Mouse (Mus musculus): Measurements from ENCODE around the gene Eml6. TPM values are rescaled to one million over a fixed set of nuclear protein-coding genes. Genes with fewer than 3 reads are reported as not detected.
"Not testable (repeated sequence)": the region's sequence is repeated elsewhere in the genome, so short reads cannot be mapped to it uniquely, and the experiment has no call there.

The Eml6 gene
- polyA plus RNA-seq, 1 experiment from 2014 or later, result 0.99 TPM

DNA sequence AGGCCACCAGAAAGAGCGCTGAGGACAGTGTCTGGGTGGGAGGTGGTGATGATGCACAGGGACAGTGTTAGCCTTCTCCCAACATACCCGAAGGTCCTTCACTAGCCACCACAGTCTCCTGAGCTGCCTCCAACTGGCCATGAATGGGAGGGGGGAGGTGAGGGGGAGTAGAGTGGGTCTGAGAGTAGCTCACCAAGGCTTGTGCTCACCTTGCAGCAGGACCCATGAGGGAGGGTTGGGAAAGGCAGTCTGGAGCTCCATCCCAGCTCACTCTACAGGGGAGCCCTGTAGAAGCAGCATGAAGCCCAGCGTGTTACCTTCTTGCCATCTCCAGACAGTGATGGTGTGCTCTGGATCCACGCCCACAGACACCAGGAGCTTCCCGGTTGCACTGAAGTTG is 267.2 kb downstream of the Eml6 start:
- no peak overlapping the region for H3K4me3 ChIP-seq (replicated peaks)
- H3K27ac ChIP-seq, result no peak overlapping the region
- no peak overlapping the region for H3K4me2 ChIP-seq
- no peaks in the 10 kb centered on the region for H3K4me1 ChIP-seq
- no peaks in the 10 kb centered on the region for H3K27me3 ChIP-seq
- peak; percentile 60; the same call in 1 of the 2 replicates for ATAC-seq (replicated peaks; ENCODE audit: low FRiP score)
- 82% methylated on average over 5 of the region's 5 CpGs for WGBS
- no peaks in the 10 kb centered on the region for H3K36me3 ChIP-seq
- no peaks in the 10 kb centered on the region for H3K9me3 ChIP-seq (replicated peaks)
- H3K9ac ChIP-seq, result no peak overlapping the region

DNA sequence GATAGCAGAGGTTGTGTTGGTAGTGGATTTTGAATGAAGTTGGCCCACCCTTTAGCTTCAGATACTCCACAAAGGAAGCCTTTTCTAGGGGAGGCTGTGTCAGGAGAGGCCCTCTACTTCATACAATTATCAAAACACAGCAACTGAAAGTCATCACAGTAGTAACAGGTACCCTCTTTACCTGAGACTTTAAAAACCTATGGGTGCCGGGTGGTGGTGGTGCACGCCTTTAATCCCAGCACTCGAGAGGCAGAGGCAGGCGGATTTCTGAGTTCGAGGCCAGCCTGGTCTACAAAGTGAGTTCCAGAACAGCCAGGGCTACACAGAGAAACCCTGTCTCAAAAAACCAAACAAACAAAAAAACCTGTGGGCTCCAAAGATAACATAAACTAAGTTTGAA is 269.8 kb downstream of the Eml6 start:
- H3K4me3 ChIP-seq (replicated peaks); H3K27me3 ChIP-seq; ATAC-seq (replicated peaks; ENCODE audit: low FRiP score); H3K9ac ChIP-seq; H3K9me3 ChIP-seq (replicated peaks); H3K27ac ChIP-seq; H3K36me3 ChIP-seq; H3K4me2 ChIP-seq: not testable (repeated sequence)
- WGBS, result 97% methylated on average over 5 of the region's 5 CpGs
- 0 out of 2 replicates have a peak, but pooled peaks cover 11% of the 10 kb centered on the region for H3K4me1 ChIP-seq

DNA sequence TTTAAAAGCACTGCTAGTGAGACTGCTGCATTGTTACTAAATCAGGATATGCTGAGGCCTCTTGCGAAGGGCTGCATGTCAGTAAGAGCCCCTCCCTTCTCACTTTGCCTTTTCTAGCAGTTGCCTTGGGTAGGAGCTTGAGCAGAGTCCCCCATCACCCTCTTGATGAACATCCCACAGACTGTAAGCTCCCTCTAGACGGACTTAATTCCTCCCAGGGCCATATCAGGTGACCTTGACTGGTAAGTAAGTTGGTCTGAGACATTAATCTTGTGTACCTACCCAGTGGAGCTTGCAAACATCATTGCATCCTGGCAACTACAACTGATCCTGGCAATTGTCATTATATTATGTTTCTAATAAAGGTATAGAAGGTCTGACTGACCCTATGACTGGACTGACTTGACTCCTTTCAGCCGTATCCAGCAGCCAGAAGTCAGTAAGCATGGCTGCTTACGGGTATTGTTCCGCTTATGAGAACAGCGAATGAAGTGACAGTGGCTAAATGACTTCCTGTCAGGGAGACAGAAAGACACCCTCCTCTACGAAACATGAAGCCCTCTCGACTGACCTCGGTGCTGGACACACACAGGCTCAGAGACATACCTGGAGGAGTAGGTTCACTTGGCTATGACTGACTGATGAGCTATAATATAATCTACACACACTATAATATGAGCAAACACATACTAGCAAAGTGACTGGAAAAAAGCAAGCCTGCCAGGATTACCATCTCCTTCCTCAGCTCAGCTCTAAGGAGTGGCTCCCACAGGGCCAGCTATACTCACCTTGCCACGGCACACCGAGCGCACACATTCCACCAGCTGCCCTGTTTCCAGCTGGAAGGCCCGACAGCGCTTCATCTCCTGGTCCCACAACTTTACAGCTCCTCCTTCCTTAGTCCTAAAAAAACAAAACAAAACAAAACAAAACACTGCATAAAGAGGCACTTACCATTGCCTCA is 273.9 kb downstream of the Eml6 start:
- Histone ChIP-seq H3K27ac (peak overlapping the region; percentile 45; the same call in 1 of the 2 replicates), H3K4me2 (no peak overlapping the region), H3K36me3 (peaks cover 12% of the 10 kb centered on the region; the same call in 1 of the 2 replicates), H3K4me3 (replicated peaks) (no peak overlapping the region), H3K9me3 (replicated peaks) (no peaks in the 10 kb centered on the region), H3K9ac (no peak overlapping the region), H3K4me1 (0 out of 2 replicates have a peak, but pooled peaks cover 11% of the 10 kb centered on the region), H3K27me3 (no peaks in the 10 kb centered on the region)
- ATAC-seq (replicated peaks; ENCODE audit: low FRiP score), result peak; percentile 81
- 50% methylated on average over 14 of the region's 14 CpGs for WGBS

DNA sequence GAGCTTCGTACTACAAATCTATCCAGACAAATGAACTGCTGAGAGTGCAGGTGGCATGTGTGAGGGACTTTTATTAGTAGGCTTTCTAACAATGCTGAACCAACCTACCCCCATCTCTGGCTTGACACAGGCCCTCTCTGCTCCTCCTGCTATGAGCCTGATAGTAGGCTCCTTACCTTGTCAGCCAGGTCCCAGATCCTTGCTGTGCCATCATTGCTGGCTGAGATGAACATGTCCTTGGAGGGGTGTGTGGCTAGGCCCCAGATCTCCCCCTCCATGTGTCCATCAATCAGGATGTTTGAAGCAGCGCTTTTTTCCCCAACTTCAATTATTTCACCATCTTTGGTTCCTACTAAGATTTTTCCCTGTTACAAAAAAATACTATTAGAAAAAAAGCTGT is 274.8 kb downstream of the Eml6 start:
- 92% methylated on average over 2 of the region's 2 CpGs for WGBS
- no peaks in the 10 kb centered on the region for H3K27me3 ChIP-seq
- no peak overlapping the region for H3K27ac ChIP-seq
- H3K9me3 ChIP-seq (replicated peaks), result no peaks in the 10 kb centered on the region
- no peak overlapping the region for H3K9ac ChIP-seq
- peaks cover 21% of the 10 kb centered on the region for H3K36me3 ChIP-seq
- H3K4me3 ChIP-seq (replicated peaks), result no peak overlapping the region
- 0 out of 2 replicates have a peak, but pooled peaks cover 11% of the 10 kb centered on the region for H3K4me1 ChIP-seq
- no peak for ATAC-seq (replicated peaks; ENCODE audit: low FRiP score)
- H3K4me2 ChIP-seq, result no peak overlapping the region

DNA sequence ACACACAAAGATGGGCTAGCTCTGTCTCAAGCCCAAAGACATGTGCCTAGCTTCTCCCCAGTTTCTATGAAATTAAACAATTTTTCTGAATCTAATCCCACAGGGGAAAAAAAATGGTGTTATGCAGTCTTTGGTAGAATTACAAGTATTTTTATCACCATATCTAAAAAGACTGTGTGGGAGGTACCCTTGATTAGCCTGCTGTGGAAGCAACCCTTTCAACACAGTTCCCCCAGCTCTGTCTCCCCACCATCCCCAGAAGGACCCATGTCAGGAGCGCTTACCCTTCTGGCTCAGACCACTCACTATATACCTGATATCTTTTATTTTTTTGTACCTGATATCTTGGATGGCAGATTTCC is 276.4 kb downstream of the Eml6 start:
- Histone ChIP-seq H3K4me2 (no peak overlapping the region), H3K36me3 (peaks cover 36% of the 10 kb centered on the region), H3K27ac (no peak overlapping the region), H3K9ac (no peak overlapping the region), H3K4me1 (0 out of 2 replicates have a peak, but pooled peaks cover 11% of the 10 kb centered on the region), H3K27me3 (no peaks in the 10 kb centered on the region), H3K4me3 (replicated peaks) (no peak overlapping the region), H3K9me3 (replicated peaks) (no peaks in the 10 kb centered on the region)
- 93% methylated on average over 1 of the region's 1 CpGs for WGBS
- no peak for ATAC-seq (replicated peaks; ENCODE audit: low FRiP score)

DNA sequence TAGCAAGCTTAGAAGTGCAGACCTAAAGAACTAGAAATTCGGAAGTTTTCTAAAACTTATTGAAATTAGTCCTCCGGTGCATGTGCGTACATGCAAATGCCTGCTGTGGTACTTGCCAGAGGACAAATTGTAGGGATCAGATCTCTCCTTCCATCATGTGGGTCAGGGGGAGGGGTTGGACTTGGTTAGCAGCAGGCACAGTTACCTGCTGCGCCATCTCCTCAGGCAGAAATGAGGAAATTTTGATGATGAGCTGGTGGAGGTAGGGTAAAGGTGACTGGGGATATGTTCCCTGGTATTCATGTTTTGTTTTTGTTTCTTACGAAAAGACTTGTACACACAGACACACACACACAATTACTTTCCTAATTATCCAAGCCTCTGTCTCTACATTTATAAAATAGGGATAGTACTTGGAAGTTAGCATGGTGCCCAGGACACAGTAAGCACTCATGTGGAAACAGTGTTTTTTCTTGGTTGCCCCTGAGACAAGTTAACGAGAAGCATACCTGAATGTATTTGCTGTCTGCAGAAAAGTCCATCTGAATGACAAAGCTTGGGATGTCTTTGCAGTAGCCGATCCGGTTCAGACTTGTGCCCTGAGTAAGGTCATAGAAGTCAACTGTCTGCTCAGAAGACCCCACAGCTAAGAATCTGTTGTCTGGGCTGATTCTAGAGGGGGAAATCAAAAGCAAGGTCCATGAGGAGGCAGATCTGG is 276.9 kb downstream of the Eml6 start:
- H3K4me1 ChIP-seq, result 0 out of 2 replicates have a peak, but pooled peaks cover 11% of the 10 kb centered on the region
- 84% methylated on average over 8 of the region's 8 CpGs for WGBS
- H3K9me3 ChIP-seq (replicated peaks), result no peaks in the 10 kb centered on the region
- H3K4me3 ChIP-seq (replicated peaks), result no peak overlapping the region
- H3K36me3 ChIP-seq, result peaks cover 40% of the 10 kb centered on the region
- no peak overlapping the region for H3K9ac ChIP-seq
- H3K27me3 ChIP-seq, result no peaks in the 10 kb centered on the region
- H3K27ac ChIP-seq, result no peak overlapping the region
- no peak for ATAC-seq (replicated peaks; ENCODE audit: low FRiP score)
- H3K4me2 ChIP-seq, result no peak overlapping the region

DNA sequence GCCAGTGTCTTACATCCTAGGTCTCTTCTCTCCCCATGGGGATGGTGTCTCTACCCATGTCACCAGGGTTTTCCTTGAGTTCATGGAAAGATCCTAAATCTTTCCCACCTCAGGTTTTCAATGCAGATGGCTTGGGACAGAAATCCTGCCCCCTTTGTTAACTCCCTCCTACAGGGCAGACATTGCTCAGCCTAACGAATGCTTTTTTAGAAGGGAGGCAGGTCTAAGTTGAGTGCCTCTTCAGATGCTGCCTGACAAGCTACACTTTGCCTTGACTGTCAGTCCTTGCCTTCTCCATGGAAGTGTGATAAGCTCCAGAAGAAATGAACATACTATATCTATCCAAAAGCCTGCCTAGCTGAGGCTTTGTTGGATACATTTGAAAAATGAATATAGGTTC is 278.0 kb downstream of the Eml6 start:
- ATAC-seq (replicated peaks; ENCODE audit: low FRiP score), result no peak
- 0 out of 2 replicates have a peak, but pooled peaks cover 11% of the 10 kb centered on the region for H3K4me1 ChIP-seq
- no peaks in the 10 kb centered on the region for H3K9me3 ChIP-seq (replicated peaks)
- no peaks in the 10 kb centered on the region for H3K27me3 ChIP-seq
- no peak overlapping the region for H3K4me2 ChIP-seq
- H3K36me3 ChIP-seq, result peaks cover 48% of the 10 kb centered on the region
- no peak overlapping the region for H3K4me3 ChIP-seq (replicated peaks)
- 70% methylated on average over 1 of the region's 1 CpGs for WGBS
- no peak overlapping the region for H3K9ac ChIP-seq
- no peak overlapping the region for H3K27ac ChIP-seq

DNA sequence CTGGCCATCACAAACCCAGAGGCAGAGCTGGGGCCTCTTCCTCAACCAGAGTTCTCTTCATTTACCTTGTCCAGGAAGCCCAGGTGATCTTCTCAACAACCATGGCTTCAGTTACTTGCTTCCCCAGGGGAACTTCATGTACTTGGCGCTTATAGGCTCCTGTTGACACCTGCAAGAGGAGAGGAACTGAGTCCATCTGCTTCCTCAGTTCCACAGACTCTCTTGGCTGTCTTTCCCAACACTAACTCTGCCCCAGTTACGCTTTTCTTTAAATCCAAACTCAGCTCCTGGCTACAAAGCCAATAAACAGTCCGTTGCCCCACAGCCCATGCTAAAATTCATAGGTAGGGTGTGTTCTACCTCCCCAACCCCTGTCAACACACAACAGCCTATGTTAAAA is 278.5 kb downstream of the Eml6 start:
- H3K36me3 ChIP-seq, result peaks cover 53% of the 10 kb centered on the region
- H3K27me3 ChIP-seq, result no peaks in the 10 kb centered on the region
- no peak for ATAC-seq (replicated peaks; ENCODE audit: low FRiP score)
- H3K4me2 ChIP-seq, result no peak overlapping the region
- no peaks in the 10 kb centered on the region for H3K9me3 ChIP-seq (replicated peaks)
- no peak overlapping the region for H3K9ac ChIP-seq
- H3K4me3 ChIP-seq (replicated peaks), result no peak overlapping the region
- H3K4me1 ChIP-seq, result 0 out of 2 replicates have a peak, but pooled peaks cover 9% of the 10 kb centered on the region
- 92% methylated on average over 3 of the region's 3 CpGs for WGBS
- no peak overlapping the region for H3K27ac ChIP-seq

DNA sequence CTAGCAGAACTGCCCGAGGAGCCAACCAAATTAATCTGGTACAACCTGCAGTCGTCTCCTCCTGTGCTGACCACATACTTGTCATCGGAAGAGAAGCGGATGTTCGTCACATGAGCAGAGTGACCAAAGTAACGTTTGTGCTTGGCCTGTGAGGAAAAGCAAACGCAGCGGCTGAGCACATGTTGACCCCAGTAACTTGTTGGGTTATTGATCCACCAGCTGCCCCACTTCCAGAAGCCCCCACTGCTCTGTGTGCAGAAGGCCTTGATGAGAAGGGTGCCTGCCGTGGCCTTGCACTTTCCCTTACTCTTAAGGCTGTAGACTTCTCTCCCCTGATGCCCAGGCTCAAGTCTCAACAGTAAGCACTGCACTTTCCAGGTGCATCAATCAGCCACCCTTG is 279.6 kb downstream of the Eml6 start:
- Histone ChIP-seq H3K4me3 (replicated peaks) (no peak overlapping the region), H3K27ac (no peak overlapping the region), H3K36me3 (peaks cover 60% of the 10 kb centered on the region), H3K9me3 (replicated peaks) (no peaks in the 10 kb centered on the region), H3K4me1 (no peaks in the 10 kb centered on the region), H3K4me2 (no peak overlapping the region), H3K27me3 (no peaks in the 10 kb centered on the region), H3K9ac (no peak overlapping the region)
- 80% methylated on average over 9 of the region's 9 CpGs for WGBS
- no peak for ATAC-seq (replicated peaks; ENCODE audit: low FRiP score)

DNA sequence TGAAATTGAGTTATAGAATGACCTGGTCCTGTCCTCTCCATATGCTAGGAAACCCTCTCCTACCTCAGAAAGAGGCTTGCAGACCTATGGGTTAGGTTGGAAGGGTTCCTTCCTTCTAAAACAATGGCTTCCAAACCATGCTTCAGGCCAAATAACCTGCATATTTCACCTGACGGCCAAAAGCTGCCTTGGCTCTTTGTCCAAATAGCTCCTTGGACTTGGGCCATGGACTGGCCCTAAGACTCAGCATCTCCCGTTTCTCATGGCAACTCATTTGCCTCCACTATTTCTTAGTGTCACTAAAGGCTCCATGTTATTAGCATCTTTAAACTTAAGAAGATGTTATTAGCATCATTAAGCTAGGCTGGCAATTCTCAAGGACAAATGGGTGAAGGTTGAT is 280.3 kb downstream of the Eml6 start:
- Histone ChIP-seq H3K36me3 (peaks cover 60% of the 10 kb centered on the region), H3K4me2 (no peak overlapping the region), H3K27ac (no peak overlapping the region), H3K9ac (no peak overlapping the region), H3K27me3 (no peaks in the 10 kb centered on the region), H3K4me1 (no peaks in the 10 kb centered on the region), H3K4me3 (replicated peaks) (no peak overlapping the region), H3K9me3 (replicated peaks) (no peaks in the 10 kb centered on the region)
- WGBS, result 82% methylated on average over 2 of the region's 2 CpGs
- no peak for ATAC-seq (replicated peaks; ENCODE audit: low FRiP score)

DNA sequence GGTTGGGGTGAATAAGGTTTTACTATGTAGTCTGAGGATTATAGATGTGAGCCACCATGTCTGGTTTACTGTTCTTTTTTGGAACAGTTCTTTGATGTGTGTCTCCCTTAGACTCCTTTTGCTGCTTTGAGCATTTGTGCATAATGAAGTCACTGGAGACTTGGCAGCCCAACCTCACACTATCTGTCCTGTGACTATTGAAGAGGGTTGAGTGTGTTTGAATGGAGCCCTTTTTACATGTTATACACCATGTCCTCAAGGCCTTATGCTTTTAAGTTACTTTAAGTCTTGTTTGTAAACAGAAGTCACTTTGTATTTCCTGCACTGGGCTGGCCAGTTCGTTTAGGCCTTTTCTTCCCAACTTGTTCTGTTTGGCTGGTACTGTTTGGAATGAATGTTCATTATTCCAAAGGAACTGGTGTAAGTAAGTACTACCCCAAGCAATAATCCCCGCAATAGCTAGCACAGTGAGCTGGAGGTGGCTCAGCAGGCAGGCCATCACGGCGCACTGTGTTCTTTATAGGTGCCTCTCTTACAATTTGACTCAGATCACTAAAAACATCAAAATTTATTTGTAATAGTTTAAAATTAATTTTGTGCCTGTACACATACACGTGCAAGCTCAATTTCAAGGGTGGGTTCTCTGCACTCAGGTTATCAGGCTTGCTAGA is 280.9 kb downstream of the Eml6 start:
- H3K4me2 ChIP-seq, result no peak overlapping the region
- H3K4me3 ChIP-seq (replicated peaks), result no peak overlapping the region
- no peaks in the 10 kb centered on the region for H3K9me3 ChIP-seq (replicated peaks)
- WGBS, result 93% methylated on average over 5 of the region's 5 CpGs
- H3K36me3 ChIP-seq, result peaks cover 60% of the 10 kb centered on the region
- H3K4me1 ChIP-seq, result no peaks in the 10 kb centered on the region
- ATAC-seq (replicated peaks; ENCODE audit: low FRiP score), result no peak
- H3K9ac ChIP-seq, result no peak overlapping the region
- no peak overlapping the region for H3K27ac ChIP-seq
- H3K27me3 ChIP-seq, result no peaks in the 10 kb centered on the region

DNA sequence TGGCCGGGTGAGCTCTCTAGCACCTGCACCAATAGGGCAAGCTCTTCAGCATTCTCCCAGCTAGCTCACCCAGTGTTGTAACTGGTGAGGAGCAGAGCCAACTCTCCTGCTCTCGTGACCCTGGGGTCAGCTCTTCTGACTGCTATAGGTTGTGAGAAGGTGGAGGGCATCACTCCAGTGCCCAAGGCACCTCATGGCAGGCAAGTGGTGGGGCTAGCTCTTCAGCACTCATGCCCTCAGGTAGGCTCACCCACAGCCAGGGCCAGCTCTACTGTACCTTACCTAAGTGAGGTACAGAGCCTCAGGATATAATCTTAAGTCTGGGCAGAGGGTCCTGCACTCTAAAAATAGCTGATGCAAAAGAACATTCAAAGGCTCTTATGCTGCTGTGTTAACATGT is 286.1 kb downstream of the Eml6 start:
- 0 out of 2 replicates have a peak, but pooled peaks have one; percentile 29 for ATAC-seq (replicated peaks; ENCODE audit: low FRiP score)
- no peak overlapping the region for H3K27ac ChIP-seq
- H3K9ac ChIP-seq, result no peak overlapping the region
- no peaks in the 10 kb centered on the region for H3K27me3 ChIP-seq
- H3K4me2 ChIP-seq, result no peak overlapping the region
- 83% methylated on average over 2 of the region's 2 CpGs for WGBS
- H3K4me3 ChIP-seq (replicated peaks), result no peak overlapping the region
- no peaks in the 10 kb centered on the region for H3K4me1 ChIP-seq
- H3K36me3 ChIP-seq, result peaks cover 50% of the 10 kb centered on the region
- H3K9me3 ChIP-seq (replicated peaks), result no peaks in the 10 kb centered on the region

All from kidney, embryonic 15.5 days (tissue).